Mouse (Mus musculus) testis, adult 2 months (tissue): Measurements from ENCODE around the gene Selenov.

ENCODE experiments used
- CTCF ChIP-seq: fragments of 200-500 bp; IDR thresholded peaks from 2 replicates; pipeline ENCODE4 v1.5.1; 2012; ENCODE audit warnings: low read depth, mild to moderate bottlenecking, inconsistent platforms, low read length, moderate library complexity; ENCODE audit not compliant: control insufficient read depth, insufficient read depth, insufficient replicate concordance
- POLR2A ChIP-seq: fragments of 200-500 bp; IDR thresholded peaks from 2 replicates; pipeline ENCODE4 v1.6.1; 2012; ENCODE audit warnings: low read depth, mild to moderate bottlenecking, inconsistent platforms, low read length, moderate library complexity; ENCODE audit not compliant: control insufficient read depth

DNA sequence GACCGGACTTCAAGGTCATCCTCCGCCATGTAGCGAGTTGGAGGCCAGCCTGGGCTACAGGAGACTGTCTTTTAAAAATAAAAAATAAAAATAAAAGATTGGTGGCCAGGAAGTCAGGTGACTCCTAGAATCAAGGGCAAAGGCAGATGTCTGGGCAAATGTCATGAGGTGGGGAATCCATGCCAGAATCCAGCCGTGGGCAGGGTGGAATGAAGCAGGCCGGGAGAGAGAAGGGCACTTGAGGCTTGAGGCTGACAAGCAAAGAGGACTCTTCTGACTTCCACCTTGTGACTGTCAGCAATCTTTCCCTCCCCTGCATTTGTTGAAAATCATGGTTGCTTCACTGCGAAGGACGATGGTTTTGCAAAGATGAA, 12.7 kb downstream of the Selenov start:
- TF ChIP-seq POLR2A (no peak), CTCF (no peak)
